Mouse (Mus musculus) olfactory bulb, adult 2 months (tissue): ENCODE results near the gene Man2a2.

ENCODE experiments used
- CTCF ChIP-seq: fragments of 200-500 bp; IDR thresholded peaks from 2 replicates; pipeline ENCODE4 v1.5.1; 2012; ENCODE audit warnings: low read depth, mild to moderate bottlenecking, low read length, moderate library complexity; ENCODE audit not compliant: insufficient read depth
- POLR2A ChIP-seq: fragments of 200-500 bp; IDR thresholded peaks from 2 replicates; pipeline ENCODE4 v1.6.1; 2012; ENCODE audit warnings: mild to moderate bottlenecking, low read depth, low read length, moderate library complexity; ENCODE audit not compliant: insufficient read depth

DNA sequence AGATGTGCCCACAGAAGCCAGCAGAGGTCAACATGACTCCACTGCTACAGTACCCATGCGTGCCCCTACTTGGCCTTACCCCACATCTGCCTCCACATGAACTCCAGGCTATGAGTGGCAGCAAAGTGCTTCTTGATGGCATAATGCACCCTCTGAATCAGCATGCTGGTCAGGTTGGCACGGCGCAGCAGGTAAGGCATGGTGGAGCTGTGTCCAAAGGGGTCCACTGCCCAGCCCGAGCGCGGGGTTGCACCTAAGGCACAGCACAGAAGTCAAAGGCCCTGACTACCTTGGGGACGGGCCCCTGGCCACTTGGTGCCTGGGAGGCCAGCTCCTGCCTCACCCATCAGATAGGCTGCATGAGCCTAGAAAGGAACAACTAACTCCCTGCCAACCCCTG, 3.9 kb downstream of the Man2a2 start:
- TF ChIP-seq POLR2A (no peak), CTCF (no peak)
